Mouse (Mus musculus) embryo, embryonic 11.5 days (tissue): Measurements from ENCODE around the gene Mymx.

ENCODE experiments used
- DNase-seq: peaks from one replicate; pipeline ENCODE4 v3.0.0-alpha.2; 2012; ENCODE audit warnings: low read depth, low spot score

Gene Mymx

GRCm38 (mm10) chr17:45551816-45552451 lies 50.0 kb downstream of the Mymx start:
- DNase-seq = peak; percentile 63

- no peak for DNase-seq
These were observed 50.6 kb downstream of the Mymx start for GRCm38 (mm10) chr17:45551249-45551796.
